Mouse (Mus musculus): Measurements from ENCODE around the gene Slc17a5. TPM values are rescaled to one million over a fixed set of nuclear protein-coding genes. Genes with fewer than 3 reads are reported as not detected.

The Slc17a5 gene
- polyA plus RNA-seq, 1 experiment from 2014 or later = 11.8 TPM

- H3K27me3 ChIP-seq (replicated peaks; ENCODE audit: control insufficient read depth, insufficient read depth, low read length) = no peaks in the 10 kb centered on the region
- no peaks in the 10 kb centered on the region for H3K36me3 ChIP-seq (ENCODE audit: control insufficient read depth, insufficient read depth, low read length)
- H3K27ac ChIP-seq (ENCODE audit: low read depth) = no peak overlapping the region
- H3K9ac ChIP-seq (ENCODE audit: low read length) = no peak overlapping the region
- DNase-seq (ENCODE audit: low spot score) (no peak), ATAC-seq (replicated peaks; ENCODE audit: low FRiP score, low TSS enrichment, low read depth) (peak; percentile 56; the same call in 1 of the 2 replicates)
- H3K4me1 ChIP-seq (replicated peaks; ENCODE audit: control insufficient read depth, insufficient read depth, low read length) = 0 out of 2 replicates have a peak, but pooled peaks cover 9% of the 10 kb centered on the region
- H3K4me2 ChIP-seq (ENCODE audit: low read length) = no peak overlapping the region
- 27% methylated on average over 11 of the region's 11 CpGs for WGBS
- H3K9me3 ChIP-seq (ENCODE audit: control insufficient read depth, low read length) = no peaks in the 10 kb centered on the region
- H3K4me3 ChIP-seq (ENCODE audit: low read depth, low read length) = no peak overlapping the region
Observed at GRCm38 (mm10) chr9:78506002-78506721, 81.7 kb downstream of the Slc17a5 start.

- 90% methylated on average over 6 of the region's 6 CpGs for WGBS
Observed at GRCm38 (mm10) chr9:78505223-78505622, 82.6 kb downstream of the Slc17a5 start.

GRCm38 (mm10) chr9:78504679-78505078 lies 83.2 kb downstream of the Slc17a5 start:
- no peaks in the 10 kb centered on the region for H3K9me3 ChIP-seq (ENCODE audit: control insufficient read depth, low read length)
- no peak overlapping the region for H3K4me2 ChIP-seq (ENCODE audit: low read length)
- DNase-seq (ENCODE audit: low spot score) (no peak), ATAC-seq (replicated peaks; ENCODE audit: low FRiP score, low TSS enrichment, low read depth) (no peak)
- no peak overlapping the region for H3K9ac ChIP-seq (ENCODE audit: low read length)
- no peak overlapping the region for H3K27ac ChIP-seq (ENCODE audit: low read depth)
- H3K4me3 ChIP-seq (ENCODE audit: low read depth, low read length) = no peak overlapping the region
- H3K36me3 ChIP-seq (ENCODE audit: control insufficient read depth, insufficient read depth, low read length) = no peaks in the 10 kb centered on the region
- H3K27me3 ChIP-seq (replicated peaks; ENCODE audit: control insufficient read depth, insufficient read depth, low read length) = no peaks in the 10 kb centered on the region
- 79% methylated on average over 3 of the region's 3 CpGs for WGBS
- H3K4me1 ChIP-seq (replicated peaks; ENCODE audit: control insufficient read depth, insufficient read depth, low read length) = 0 out of 2 replicates have a peak, but pooled peaks cover 9% of the 10 kb centered on the region

More at GRCm38 (mm10) chr9:78505223-78505622, 82.6 kb downstream of the Slc17a5 start:
- H3K4me3 ChIP-seq (ENCODE audit: low read depth, low read length) = no peak overlapping the region
- no peak overlapping the region for H3K9ac ChIP-seq (ENCODE audit: low read length)
- no peak for ATAC-seq (replicated peaks; ENCODE audit: low FRiP score, low TSS enrichment, low read depth)
- no peak overlapping the region for H3K27ac ChIP-seq (ENCODE audit: low read depth)
- no peak for DNase-seq (ENCODE audit: low spot score)
- 0 out of 2 replicates have a peak, but pooled peaks cover 9% of the 10 kb centered on the region for H3K4me1 ChIP-seq (replicated peaks; ENCODE audit: control insufficient read depth, insufficient read depth, low read length)
- no peak overlapping the region for H3K4me2 ChIP-seq (ENCODE audit: low read length)
- no peaks in the 10 kb centered on the region for H3K27me3 ChIP-seq (replicated peaks; ENCODE audit: control insufficient read depth, insufficient read depth, low read length)
- H3K36me3 ChIP-seq (ENCODE audit: control insufficient read depth, insufficient read depth, low read length) = no peaks in the 10 kb centered on the region
- H3K9me3 ChIP-seq (ENCODE audit: control insufficient read depth, low read length) = no peaks in the 10 kb centered on the region

DNA sequence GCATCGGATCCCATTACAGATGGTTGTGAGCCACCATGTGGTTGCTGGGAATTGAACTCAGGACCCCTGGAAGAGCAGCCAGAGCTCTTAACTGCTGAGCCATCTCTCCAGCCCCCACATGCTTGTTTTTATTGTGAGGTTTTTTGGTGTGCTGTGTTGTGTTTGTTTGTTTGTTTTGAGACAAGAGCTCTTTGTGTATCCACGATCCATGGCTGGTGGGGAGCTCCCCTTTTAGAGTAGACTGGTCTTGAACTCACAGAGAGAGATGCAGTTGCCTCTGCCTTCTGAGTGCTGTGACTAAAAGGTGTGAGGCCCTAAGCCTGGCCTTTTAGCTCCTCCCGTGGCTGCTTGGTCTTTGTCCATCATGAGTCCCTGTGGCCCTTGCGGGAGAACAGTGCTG lies 83.7 kb downstream of the Slc17a5 start:
- 78% methylated on average over 4 of the region's 4 CpGs for WGBS
- no peak for ATAC-seq (replicated peaks; ENCODE audit: low FRiP score, low TSS enrichment, low read depth)

GRCm38 (mm10) chr9:78503223-78504079 lies 84.4 kb downstream of the Slc17a5 start:
- no peak overlapping the region for H3K4me3 ChIP-seq (ENCODE audit: low read depth, low read length)
- peak overlapping the region; percentile 12; the same call in 1 of the 2 replicates for H3K27ac ChIP-seq (ENCODE audit: low read depth)
- no peak overlapping the region for H3K9ac ChIP-seq (ENCODE audit: low read length)
- WGBS = 16% methylated on average over 6 of the region's 6 CpGs
- no peak overlapping the region for H3K4me2 ChIP-seq (ENCODE audit: low read length)
- ATAC-seq (replicated peaks; ENCODE audit: low FRiP score, low TSS enrichment, low read depth) = no peak
- 0 out of 2 replicates have a peak, but pooled peaks cover 9% of the 10 kb centered on the region for H3K4me1 ChIP-seq (replicated peaks; ENCODE audit: control insufficient read depth, insufficient read depth, low read length)
- DNase-seq (ENCODE audit: low spot score) = no peak
- no peaks in the 10 kb centered on the region for H3K27me3 ChIP-seq (replicated peaks; ENCODE audit: control insufficient read depth, insufficient read depth, low read length)
- no peaks in the 10 kb centered on the region for H3K9me3 ChIP-seq (ENCODE audit: control insufficient read depth, low read length)
- H3K36me3 ChIP-seq (ENCODE audit: control insufficient read depth, insufficient read depth, low read length) = no peaks in the 10 kb centered on the region

More for the DNA sequence above, 83.7 kb downstream of the Slc17a5 start:
- H3K9ac ChIP-seq (ENCODE audit: low read length) = no peak overlapping the region
- H3K36me3 ChIP-seq (ENCODE audit: control insufficient read depth, insufficient read depth, low read length) = no peaks in the 10 kb centered on the region
- 0 out of 2 replicates have a peak, but pooled peaks cover 9% of the 10 kb centered on the region for H3K4me1 ChIP-seq (replicated peaks; ENCODE audit: control insufficient read depth, insufficient read depth, low read length)
- DNase-seq (ENCODE audit: low spot score) = no peak
- H3K27me3 ChIP-seq (replicated peaks; ENCODE audit: control insufficient read depth, insufficient read depth, low read length) = no peaks in the 10 kb centered on the region
- no peak overlapping the region for H3K27ac ChIP-seq (ENCODE audit: low read depth)
- H3K4me2 ChIP-seq (ENCODE audit: low read length) = no peak overlapping the region
- no peak overlapping the region for H3K4me3 ChIP-seq (ENCODE audit: low read depth, low read length)
- H3K9me3 ChIP-seq (ENCODE audit: control insufficient read depth, low read length) = no peaks in the 10 kb centered on the region

- Histone ChIP-seq H3K9me3 (ENCODE audit: control insufficient read depth, low read length) (no peaks in the 10 kb centered on the region), H3K4me3 (ENCODE audit: low read depth, low read length) (no peak overlapping the region), H3K9ac (ENCODE audit: low read length) (no peak overlapping the region), H3K4me2 (ENCODE audit: low read length) (no peak overlapping the region), H3K27me3 (replicated peaks; ENCODE audit: control insufficient read depth, insufficient read depth, low read length) (no peaks in the 10 kb centered on the region), H3K4me1 (replicated peaks; ENCODE audit: control insufficient read depth, insufficient read depth, low read length) (0 out of 2 replicates have a peak, but pooled peaks cover 9% of the 10 kb centered on the region), H3K27ac (ENCODE audit: low read depth) (no peak overlapping the region), H3K36me3 (ENCODE audit: control insufficient read depth, insufficient read depth, low read length) (no peaks in the 10 kb centered on the region)
- 84% methylated on average over 4 of the region's 4 CpGs for WGBS
- no peak for DNase-seq (ENCODE audit: low spot score)
- ATAC-seq (replicated peaks; ENCODE audit: low FRiP score, low TSS enrichment, low read depth) = no peak
Observed at GRCm38 (mm10) chr9:78501284-78501683, 86.6 kb downstream of the Slc17a5 start.

GRCm38 (mm10) chr9:78500386-78500785 lies 87.5 kb downstream of the Slc17a5 start:
- no peaks in the 10 kb centered on the region for H3K9me3 ChIP-seq (ENCODE audit: control insufficient read depth, low read length)
- no peak overlapping the region for H3K4me3 ChIP-seq (ENCODE audit: low read depth, low read length)
- WGBS = 62% methylated on average over 3 of the region's 3 CpGs
- H3K4me1 ChIP-seq (replicated peaks; ENCODE audit: control insufficient read depth, insufficient read depth, low read length) = 0 out of 2 replicates have a peak, but pooled peaks cover 9% of the 10 kb centered on the region
- no peak overlapping the region for H3K4me2 ChIP-seq (ENCODE audit: low read length)
- ATAC-seq (replicated peaks; ENCODE audit: low FRiP score, low TSS enrichment, low read depth) = no peak
- no peak overlapping the region for H3K9ac ChIP-seq (ENCODE audit: low read length)
- H3K27ac ChIP-seq (ENCODE audit: low read depth) = no peak overlapping the region
- no peak for DNase-seq (ENCODE audit: low spot score)
- no peaks in the 10 kb centered on the region for H3K36me3 ChIP-seq (ENCODE audit: control insufficient read depth, insufficient read depth, low read length)
- H3K27me3 ChIP-seq (replicated peaks; ENCODE audit: control insufficient read depth, insufficient read depth, low read length) = no peaks in the 10 kb centered on the region

GRCm38 (mm10) chr9:78493171-78493570 lies 94.7 kb downstream of the Slc17a5 start:
- no peaks in the 10 kb centered on the region for H3K4me1 ChIP-seq (replicated peaks; ENCODE audit: control insufficient read depth, insufficient read depth, low read length)
- WGBS = 86% methylated on average over 7 of the region's 7 CpGs
- H3K27me3 ChIP-seq (replicated peaks; ENCODE audit: control insufficient read depth, insufficient read depth, low read length) = no peaks in the 10 kb centered on the region
- H3K9ac ChIP-seq (ENCODE audit: low read length) = no peak overlapping the region
- no peaks in the 10 kb centered on the region for H3K36me3 ChIP-seq (ENCODE audit: control insufficient read depth, insufficient read depth, low read length)
- H3K27ac ChIP-seq (ENCODE audit: low read depth) = no peak overlapping the region
- DNase-seq (ENCODE audit: low spot score) (no peak), ATAC-seq (replicated peaks; ENCODE audit: low FRiP score, low TSS enrichment, low read depth) (no peak)
- no peak overlapping the region for H3K4me2 ChIP-seq (ENCODE audit: low read length)
- H3K4me3 ChIP-seq (ENCODE audit: low read depth, low read length) = no peak overlapping the region
- H3K9me3 ChIP-seq (ENCODE audit: control insufficient read depth, low read length) = no peaks in the 10 kb centered on the region
